ENCODE assay signal across 8 mouse cellular contexts in the genomic region with DNA sequence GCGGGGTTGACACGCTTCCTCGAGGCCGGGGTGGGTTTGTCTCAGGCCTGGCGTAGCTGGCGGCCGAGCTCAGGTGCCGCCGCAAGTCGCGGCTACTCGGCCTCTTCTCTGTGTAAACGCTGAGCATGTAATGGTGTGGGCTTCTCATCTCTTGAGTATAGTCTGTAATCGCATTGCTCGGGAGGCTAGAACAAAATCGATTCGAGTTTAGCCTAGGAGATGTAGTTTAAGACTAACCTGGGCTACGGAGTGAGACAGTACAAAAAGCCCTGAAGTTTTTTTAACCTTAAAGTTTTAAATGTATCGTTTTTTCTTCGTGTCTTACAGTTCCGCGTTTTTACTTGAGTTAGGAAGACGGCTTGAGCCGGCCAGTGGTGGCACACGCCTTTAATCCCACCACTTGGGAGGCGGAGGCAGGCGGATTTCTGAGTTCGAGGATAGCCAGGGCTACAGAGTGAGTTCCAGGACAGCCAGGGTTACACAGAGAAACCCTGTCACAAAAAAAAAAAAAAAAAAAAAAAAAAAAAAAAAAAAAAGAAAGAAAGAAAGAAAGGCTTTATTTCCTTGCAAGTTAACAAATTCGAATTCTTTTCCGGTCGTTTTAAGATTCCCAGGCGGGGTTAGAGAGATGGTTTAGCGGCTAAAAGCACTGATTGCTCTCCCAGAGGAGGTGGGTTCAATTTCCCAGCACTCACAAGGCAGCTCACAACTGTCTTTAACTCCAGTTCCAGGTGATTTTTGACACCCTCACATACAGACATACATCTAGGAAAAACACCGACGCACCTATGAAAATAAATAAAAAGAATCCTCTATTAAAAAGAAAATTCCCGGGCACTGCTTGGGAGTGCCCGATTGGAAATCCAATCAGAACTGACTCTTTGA. TPM values are rescaled to one million over a fixed set of nuclear protein-coding genes. Genes with fewer than 3 reads are reported as not detected.
DNase-seq lines count a peak whose midpoint lies in the region; ATAC-seq and TF ChIP-seq lines count a peak whose summit lies in the region.

No protein-coding gene starts in this region.

- TF ChIP-seq CTCF in C2C12 (IDR thresholded peaks at IDR 0.05; ENCODE audit: control insufficient read depth, insufficient read depth, insufficient read length): no peak
- no peak for TF ChIP-seq CTCF in intestine, postnatal 0 days (IDR thresholded peaks at IDR 0.05; ENCODE audit: low read depth)

- peak; percentile 56 for ATAC-seq in embryonic facial prominence, embryonic 13.5 days (ENCODE audit: insufficient number of reproducible peaks, insufficient read depth, low FRiP score, low TSS enrichment, low read depth)
- ATAC-seq in intestine, postnatal 0 days: peak; percentile 56

- peaks cover 23% of the 10 kb centered on the region for H3K4me1 ChIP-seq in embryonic facial prominence, embryonic 13.5 days
- no peaks in the 10 kb centered on the region for H3K4me1 ChIP-seq in intestine, postnatal 0 days (replicated peaks; ENCODE audit: control insufficient read depth, insufficient read depth, low read length)

- H3K9me3 ChIP-seq in embryonic facial prominence, embryonic 13.5 days: no peaks in the 10 kb centered on the region
- H3K9me3 ChIP-seq in intestine, postnatal 0 days (ENCODE audit: control insufficient read depth): no peaks in the 10 kb centered on the region

- TF ChIP-seq POLR2A in myocyte (IDR thresholded peaks at IDR 0.05; ENCODE audit: insufficient read length, low read depth): no peak

- peak; percentile 85 for DNase-seq in heart, adult 11 months
- no peak for DNase-seq in heart, postnatal 4 days
- DNase-seq in Muller cell, postnatal 12 days (ENCODE audit: inconsistent ontology term): no peak
- no peak for DNase-seq in cerebellum, postnatal 25 days

- 9% methylated on average over 37 of the region's 37 CpGs for WGBS in embryonic facial prominence, embryonic 13.5 days
- 7% methylated on average over 37 of the region's 37 CpGs for WGBS in intestine, postnatal 0 days

- H3K9ac ChIP-seq in embryonic facial prominence, embryonic 13.5 days: peak overlapping the region; percentile 87
- peak overlapping the region; percentile 66 for H3K9ac ChIP-seq in intestine, postnatal 0 days (ENCODE audit: low read depth, low read length)

- H3K79me2 ChIP-seq in C2C12 (ENCODE audit: control insufficient read depth, insufficient read depth) (peaks cover 59% of the 10 kb centered on the region), myocyte (ENCODE audit: control insufficient read depth, insufficient read depth) (peaks cover 52% of the 10 kb centered on the region)

- peaks cover 2% of the 10 kb centered on the region for H3K36me3 ChIP-seq in C2C12 (ENCODE audit: control insufficient read depth, insufficient read depth)
- H3K36me3 ChIP-seq in embryonic facial prominence, embryonic 13.5 days: peaks cover 18% of the 10 kb centered on the region
- H3K36me3 ChIP-seq in intestine, postnatal 0 days (ENCODE audit: control insufficient read depth, insufficient read depth): peaks cover 6% of the 10 kb centered on the region
- no peaks in the 10 kb centered on the region for H3K36me3 ChIP-seq in myocyte (ENCODE audit: control insufficient read depth, insufficient read depth)

- H3K4me2 ChIP-seq in embryonic facial prominence, embryonic 13.5 days: peak overlapping the region; percentile 72
- peak overlapping the region; percentile 88 for H3K4me2 ChIP-seq in intestine, postnatal 0 days (replicated peaks; ENCODE audit: low read depth)
- H3K4me2 ChIP-seq in myocyte (ENCODE audit: low read depth): peak overlapping the region; percentile 83

- H3ac ChIP-seq in C2C12 (ENCODE audit: control insufficient read depth, insufficient read length, low read depth) (peak overlapping the region; percentile 98), myocyte (ENCODE audit: control insufficient read depth, insufficient read length) (peak overlapping the region; percentile 62)

- H3K27me3 ChIP-seq in C2C12 (ENCODE audit: control insufficient read depth, insufficient read depth, insufficient read length) (no peaks in the 10 kb centered on the region), myocyte (ENCODE audit: control insufficient read depth, insufficient read depth, insufficient read length) (no peaks in the 10 kb centered on the region)
- H3K27me3 ChIP-seq in embryonic facial prominence, embryonic 13.5 days: no peaks in the 10 kb centered on the region
- no peaks in the 10 kb centered on the region for H3K27me3 ChIP-seq in intestine, postnatal 0 days (replicated peaks; ENCODE audit: control insufficient read depth, insufficient read depth, low read length)

- H3K4me3 ChIP-seq in C2C12 (ENCODE audit: insufficient read depth, poor library complexity, severe bottlenecking) (peak overlapping the region; percentile 65), myocyte (peak overlapping the region; percentile 68)
- peak overlapping the region; percentile 88 for H3K4me3 ChIP-seq in embryonic facial prominence, embryonic 13.5 days
- H3K4me3 ChIP-seq in intestine, postnatal 0 days (ENCODE audit: low read depth, low read length): peak overlapping the region; percentile 75

- H3K27ac ChIP-seq in embryonic facial prominence, embryonic 13.5 days: peak overlapping the region; percentile 88
- H3K27ac ChIP-seq in intestine, postnatal 0 days (ENCODE audit: low read depth, low read length): peak overlapping the region; percentile 64

- H3K79me3 ChIP-seq in C2C12 (ENCODE audit: low read depth): peaks cover 37% of the 10 kb centered on the region

TF ChIP-seq in C2C12, 6 proteins besides CTCF, POLR2A, EP300 and RAD21:
- TF ChIP-seq MAX (IDR thresholded peaks at IDR 0.05): no peak
- no peak for TF ChIP-seq MYOD1 (IDR thresholded peaks at IDR 0.05; ENCODE audit: control insufficient read depth, insufficient read length, low read depth)
- no peak for TF ChIP-seq FOSL1 (IDR thresholded peaks at IDR 0.05; ENCODE audit: insufficient read depth, low read length, poor library complexity, severe bottlenecking)
- TF ChIP-seq CEBPB (IDR thresholded peaks at IDR 0.05; ENCODE audit: low read depth): no peak
- no peak for TF ChIP-seq MYOG (IDR thresholded peaks at IDR 0.05; ENCODE audit: control insufficient read depth, extremely low read depth, insufficient read length)
- no peak for TF ChIP-seq USF1 (IDR thresholded peaks at IDR 0.05; ENCODE audit: low read depth)

TF ChIP-seq in myocyte, 11 proteins besides CTCF, POLR2A, EP300 and RAD21:
- TF ChIP-seq MYOD1 (IDR thresholded peaks at IDR 0.05; ENCODE audit: control insufficient read depth in 1 of 3, insufficient read length in 2 of 3, low read depth in 2 of 3) (peak in 1 of 3 experiments; percentile 64), MYOG (IDR thresholded peaks at IDR 0.05; ENCODE audit: control insufficient read depth in 1 of 3, insufficient read depth in 1 of 3, insufficient read length in 2 of 3, low read depth in 2 of 3) (peak in 2 of 3 experiments; percentile 61 to 62), TCF3 (IDR thresholded peaks at IDR 0.05; ENCODE audit: insufficient read length, low read depth) (no peak), POLR2AphosphoS2 (IDR thresholded peaks at IDR 0.05; ENCODE audit: insufficient read length, low read depth) (no peak)

RNA-seq across cellular contexts. Expression of gene Prc1, which starts 0.8 kb away (rescaled TPM):
- total RNA-seq in heart, postnatal 4 days (2021): 100 to 1,000 TPM; 132 to 141 TPM
- polyA plus RNA-seq in C2C12 (2012; fragmentation: generic; extraction: Trizol) (55.1 TPM), myocyte (2012; fragmentation: generic; extraction: Trizol) (25.5 TPM)
- 121 and 130 TPM in 2 replicates for polyA plus RNA-seq in embryonic facial prominence, embryonic 13.5 days (2015; fragmentation: Nextera tagmentation; extraction: Ambion mirVana)
- 32.5 TPM in 2 replicates for polyA plus RNA-seq in intestine, postnatal 0 days (2015; fragmentation: Nextera tagmentation; extraction: Ambion mirVana)

RNA-seq across cellular contexts. Expression of gene Vps33b, which starts 25.6 kb away (rescaled TPM):
- 10 to 100 TPM; 10.6 TPM for total RNA-seq in heart, postnatal 4 days (2021)
- polyA plus RNA-seq in C2C12 (2012; fragmentation: generic; extraction: Trizol) (6.6 TPM), myocyte (2012; fragmentation: generic; extraction: Trizol) (4.8 TPM)
- 13.8 and 16.2 TPM in 2 replicates for polyA plus RNA-seq in embryonic facial prominence, embryonic 13.5 days (2015; fragmentation: Nextera tagmentation; extraction: Ambion mirVana)
- polyA plus RNA-seq in intestine, postnatal 0 days (2015; fragmentation: Nextera tagmentation; extraction: Ambion mirVana): 11.7 and 12.9 TPM in 2 replicates

RNA-seq across cellular contexts. Expression of gene Rccd1, which starts 29.2 kb away (rescaled TPM):
- 1 to 10 TPM; 8.5 to 9.5 TPM for total RNA-seq in heart, postnatal 4 days (2021)
- polyA plus RNA-seq in C2C12 (2012; fragmentation: generic; extraction: Trizol): 7.0 TPM
- polyA plus RNA-seq in embryonic facial prominence, embryonic 13.5 days (2015; fragmentation: Nextera tagmentation; extraction: Ambion mirVana): 15.6 and 17.2 TPM in 2 replicates
- 3.2 and 4.4 TPM in 2 replicates for polyA plus RNA-seq in intestine, postnatal 0 days (2015; fragmentation: Nextera tagmentation; extraction: Ambion mirVana)
- polyA plus RNA-seq in myocyte (2012; fragmentation: generic; extraction: Trizol): 8.4 TPM

RNA-seq across cellular contexts. Expression of gene Ngrn, which starts 34.0 kb away (rescaled TPM):
- total RNA-seq in heart, postnatal 4 days (2021): 10 to 100 TPM; 23.5 to 24.8 TPM
- polyA plus RNA-seq in C2C12 (2012; fragmentation: generic; extraction: Trizol) (31.1 TPM), myocyte (2012; fragmentation: generic; extraction: Trizol) (55.0 TPM)
- 52.2 and 52.5 TPM in 2 replicates for polyA plus RNA-seq in embryonic facial prominence, embryonic 13.5 days (2015; fragmentation: Nextera tagmentation; extraction: Ambion mirVana)
- 28.2 and 30.2 TPM in 2 replicates for polyA plus RNA-seq in intestine, postnatal 0 days (2015; fragmentation: Nextera tagmentation; extraction: Ambion mirVana)

RNA-seq across cellular contexts. Expression of gene Unc45a, which starts 45.8 kb away (rescaled TPM):
- total RNA-seq in heart, postnatal 4 days (2021): 10 to 100 TPM; 22.9 to 24.9 TPM
- 46.9 TPM for polyA plus RNA-seq in C2C12 (2012; fragmentation: generic; extraction: Trizol)
- polyA plus RNA-seq in embryonic facial prominence, embryonic 13.5 days (2015; fragmentation: Nextera tagmentation; extraction: Ambion mirVana): 49.0 and 53.1 TPM in 2 replicates
- 19.7 and 20.0 TPM in 2 replicates for polyA plus RNA-seq in intestine, postnatal 0 days (2015; fragmentation: Nextera tagmentation; extraction: Ambion mirVana)
- 38.4 TPM for polyA plus RNA-seq in myocyte (2012; fragmentation: generic; extraction: Trizol)
